Mouse (Mus musculus): Measurements from ENCODE around the gene Tmcc1. TPM values are rescaled to one million over a fixed set of nuclear protein-coding genes. Genes with fewer than 3 reads are reported as not detected.

Tmcc1 gene
- polyA plus RNA-seq, 1 experiment, result not detected

GRCm38 (mm10) chr6:116021961-116022485 is 171.3 kb downstream of the Tmcc1 start:
- TF ChIP-seq POLR2A (IDR thresholded peaks at IDR 0.05; ENCODE audit: insufficient read depth, low read depth, low read length) (peak; percentile 34; the same call in 1 of the 2 replicates), CTCF (IDR thresholded peaks at IDR 0.05; ENCODE audit: insufficient read depth, low read depth, low read length) (no peak)
- Histone ChIP-seq H3K27ac (ENCODE audit: insufficient read depth, low read depth, low read length) (no peak overlapping the region), H3K4me3 (ENCODE audit: insufficient read depth, low read depth, low read length) (no peak overlapping the region), H3K4me1 (ENCODE audit: control insufficient read depth, insufficient read depth, low read length) (no peaks in the 10 kb centered on the region)
- 74% methylated on average over 9 of the region's 9 CpGs for WGBS

DNA sequence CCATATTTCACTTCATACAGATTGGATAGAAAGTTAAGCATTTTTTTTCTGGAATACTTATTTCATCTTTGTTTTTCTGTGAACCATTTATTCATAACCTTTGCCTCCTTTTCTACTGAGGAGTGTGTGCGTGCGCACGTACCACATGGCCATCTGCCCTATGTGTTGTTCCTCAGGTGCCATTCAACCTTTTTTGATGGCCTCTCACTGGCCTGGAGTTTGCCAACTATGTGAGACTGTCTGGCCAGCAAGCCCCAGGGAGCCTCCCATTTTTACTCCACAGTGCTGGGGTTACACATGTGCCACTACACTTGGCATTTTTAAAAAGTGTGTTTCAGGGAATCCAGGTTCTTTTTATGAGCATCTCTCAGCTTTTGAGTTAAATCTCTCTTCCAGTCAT is 177.4 kb downstream of the Tmcc1 start:
- 80% methylated on average over 3 of the region's 3 CpGs for WGBS
- no peak overlapping the region for H3K4me3 ChIP-seq (ENCODE audit: insufficient read depth, low read depth, low read length)
- TF ChIP-seq CTCF (IDR thresholded peaks at IDR 0.05; ENCODE audit: insufficient read depth, low read depth, low read length) (no peak), POLR2A (IDR thresholded peaks at IDR 0.05; ENCODE audit: insufficient read depth, low read depth, low read length) (no peak)
- no peaks in the 10 kb centered on the region for H3K4me1 ChIP-seq (ENCODE audit: control insufficient read depth, insufficient read depth, low read length)
- no peak overlapping the region for H3K27ac ChIP-seq (ENCODE audit: insufficient read depth, low read depth, low read length)

DNA sequence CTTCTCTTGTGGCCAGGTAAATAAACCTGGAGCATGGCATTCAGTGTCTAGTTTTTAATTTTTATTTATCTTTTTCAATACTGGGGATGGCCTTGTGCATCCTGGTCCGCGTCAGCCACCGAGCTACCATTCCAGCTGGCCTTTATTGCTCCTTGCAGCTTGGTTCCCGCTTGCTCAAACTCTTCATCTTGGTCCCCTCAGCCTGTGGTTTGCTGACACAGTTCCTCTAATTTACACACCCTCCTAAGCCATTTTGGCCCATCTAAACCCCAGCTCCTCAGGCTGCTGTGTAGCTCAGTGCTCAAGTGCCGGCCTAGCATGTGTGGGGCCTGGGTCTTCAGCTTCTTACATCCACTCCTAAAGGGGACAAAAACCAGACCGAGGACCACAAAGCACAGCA is 179.2 kb downstream of the Tmcc1 start:
- WGBS, result 82% methylated on average over 6 of the region's 6 CpGs
- H3K27ac ChIP-seq (ENCODE audit: insufficient read depth, low read depth, low read length), result no peak overlapping the region
- no peak overlapping the region for H3K4me3 ChIP-seq (ENCODE audit: insufficient read depth, low read depth, low read length)
- no peaks in the 10 kb centered on the region for H3K4me1 ChIP-seq (ENCODE audit: control insufficient read depth, insufficient read depth, low read length)
- TF ChIP-seq CTCF (IDR thresholded peaks at IDR 0.05; ENCODE audit: insufficient read depth, low read depth, low read length) (no peak), POLR2A (IDR thresholded peaks at IDR 0.05; ENCODE audit: insufficient read depth, low read depth, low read length) (no peak)

GRCm38 (mm10) chr6:116013687-116014086 is 179.6 kb downstream of the Tmcc1 start:
- Histone ChIP-seq H3K4me1 (ENCODE audit: control insufficient read depth, insufficient read depth, low read length) (no peaks in the 10 kb centered on the region), H3K4me3 (ENCODE audit: insufficient read depth, low read depth, low read length) (no peak overlapping the region), H3K27ac (ENCODE audit: insufficient read depth, low read depth, low read length) (no peak overlapping the region)
- no peak for TF ChIP-seq CTCF (IDR thresholded peaks at IDR 0.05; ENCODE audit: insufficient read depth, low read depth, low read length)
- TF ChIP-seq POLR2A (IDR thresholded peaks at IDR 0.05; ENCODE audit: insufficient read depth, low read depth, low read length), result no peak
- 77% methylated on average over 3 of the region's 3 CpGs for WGBS

DNA sequence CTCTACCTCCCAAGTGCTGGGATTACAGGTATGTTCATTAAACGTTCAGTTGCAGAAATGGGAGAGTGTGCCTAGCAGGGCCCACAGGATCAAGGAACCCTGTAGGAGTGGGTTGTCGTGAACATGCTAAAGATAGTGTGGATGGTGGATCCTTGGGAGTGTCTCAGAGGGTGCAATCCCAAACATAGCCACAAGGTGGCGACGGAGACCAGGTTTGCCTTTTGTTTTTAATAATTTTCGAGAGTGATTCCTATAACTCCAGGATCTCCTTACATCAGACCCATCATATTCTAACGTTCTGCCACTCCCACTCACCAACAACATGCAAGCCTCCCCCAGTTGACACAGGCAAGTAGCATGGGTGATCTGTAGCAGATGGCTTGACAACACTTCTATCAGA is 182.7 kb downstream of the Tmcc1 start:
- TF ChIP-seq POLR2A (IDR thresholded peaks at IDR 0.05; ENCODE audit: insufficient read depth, low read depth, low read length) (no peak), CTCF (IDR thresholded peaks at IDR 0.05; ENCODE audit: insufficient read depth, low read depth, low read length) (peak; percentile 44)
- H3K4me1 ChIP-seq (ENCODE audit: control insufficient read depth, insufficient read depth, low read length), result peaks cover 5% of the 10 kb centered on the region; the same call in 1 of the 2 replicates
- no peak overlapping the region for H3K4me3 ChIP-seq (ENCODE audit: insufficient read depth, low read depth, low read length)
- H3K27ac ChIP-seq (ENCODE audit: insufficient read depth, low read depth, low read length), result no peak overlapping the region
- 1% methylated on average over 6 of the region's 6 CpGs for WGBS

- 67% methylated on average over 12 of the region's 12 CpGs for WGBS
- no peak overlapping the region for H3K27ac ChIP-seq (ENCODE audit: insufficient read depth, low read depth, low read length)
- H3K4me1 ChIP-seq (ENCODE audit: control insufficient read depth, insufficient read depth, low read length), result peaks cover 5% of the 10 kb centered on the region; the same call in 1 of the 2 replicates
- no peak overlapping the region for H3K4me3 ChIP-seq (ENCODE audit: insufficient read depth, low read depth, low read length)
- TF ChIP-seq POLR2A (IDR thresholded peaks at IDR 0.05; ENCODE audit: insufficient read depth, low read depth, low read length), result no peak
- no peak for TF ChIP-seq CTCF (IDR thresholded peaks at IDR 0.05; ENCODE audit: insufficient read depth, low read depth, low read length)
Measured at GRCm38 (mm10) chr6:116009426-116009825, 183.9 kb downstream of the Tmcc1 start.

DNA sequence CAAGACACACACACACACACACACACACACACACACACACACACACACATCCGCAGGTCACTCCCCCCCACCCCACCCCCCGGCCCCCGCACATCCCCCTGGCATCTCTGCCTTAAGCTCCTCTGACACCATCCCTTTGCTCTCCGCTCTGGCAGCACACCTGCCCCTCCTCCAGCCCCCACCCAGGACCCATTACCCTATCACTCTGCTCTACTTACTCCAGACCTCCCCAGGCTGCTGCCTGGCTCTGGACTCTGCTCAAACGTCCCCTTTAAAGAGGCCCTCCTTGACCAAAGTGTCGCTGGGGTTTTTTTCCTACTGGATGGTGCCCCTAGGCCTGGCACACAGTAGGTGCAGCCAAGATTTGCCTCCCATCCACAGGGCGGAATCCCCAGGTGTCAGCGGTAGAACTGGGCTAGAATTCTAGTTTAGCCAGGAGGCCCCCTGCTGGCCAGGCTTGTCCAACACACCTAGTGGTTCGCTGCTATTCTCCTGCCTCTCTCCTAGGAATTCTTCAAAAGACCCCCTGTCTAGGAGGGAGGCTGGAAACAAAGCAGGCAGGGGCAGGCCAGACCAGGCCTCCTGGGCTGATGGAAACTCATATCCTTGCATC is 185.6 kb downstream of the Tmcc1 start:
- no peak overlapping the region for H3K27ac ChIP-seq (ENCODE audit: insufficient read depth, low read depth, low read length)
- TF ChIP-seq POLR2A (IDR thresholded peaks at IDR 0.05; ENCODE audit: insufficient read depth, low read depth, low read length) (no peak), CTCF (IDR thresholded peaks at IDR 0.05; ENCODE audit: insufficient read depth, low read depth, low read length) (peak; percentile 62)
- H3K4me1 ChIP-seq (ENCODE audit: control insufficient read depth, insufficient read depth, low read length), result peaks cover 5% of the 10 kb centered on the region; the same call in 1 of the 2 replicates
- 33% methylated on average over 9 of the region's 9 CpGs for WGBS
- H3K4me3 ChIP-seq (ENCODE audit: insufficient read depth, low read depth, low read length), result no peak overlapping the region

DNA sequence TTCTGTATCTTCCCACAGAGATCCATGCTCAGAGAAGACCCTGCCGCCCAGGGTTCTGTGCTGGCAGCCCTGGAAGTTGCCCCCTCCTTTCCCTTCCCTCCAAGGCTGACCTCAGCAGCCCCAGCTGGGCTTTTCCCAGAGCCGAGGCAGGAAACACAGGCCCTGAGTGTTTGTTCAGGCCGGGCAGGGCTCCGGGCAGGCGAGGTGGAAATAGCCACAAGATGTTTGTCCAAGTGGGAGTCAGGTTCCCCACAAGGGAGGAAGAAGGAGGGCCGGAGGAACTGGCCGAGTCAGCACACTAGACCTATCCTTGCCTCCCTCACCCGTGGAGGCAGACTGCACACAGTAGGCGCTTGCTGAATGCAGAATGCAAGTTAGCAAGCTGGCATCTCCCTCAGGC is 186.6 kb downstream of the Tmcc1 start:
- no peak overlapping the region for H3K27ac ChIP-seq (ENCODE audit: insufficient read depth, low read depth, low read length)
- no peak for TF ChIP-seq POLR2A (IDR thresholded peaks at IDR 0.05; ENCODE audit: insufficient read depth, low read depth, low read length)
- no peak for TF ChIP-seq CTCF (IDR thresholded peaks at IDR 0.05; ENCODE audit: insufficient read depth, low read depth, low read length)
- WGBS, result 69% methylated on average over 9 of the region's 9 CpGs

GRCm38 (mm10) chr6:116005959-116006288 is 187.4 kb downstream of the Tmcc1 start:
- H3K27ac ChIP-seq (ENCODE audit: insufficient read depth, low read depth, low read length), result no peak overlapping the region
- no peak overlapping the region for H3K4me3 ChIP-seq (ENCODE audit: insufficient read depth, low read depth, low read length)
- peaks cover 5% of the 10 kb centered on the region; the same call in 1 of the 2 replicates for H3K4me1 ChIP-seq (ENCODE audit: control insufficient read depth, insufficient read depth, low read length)
- 73% methylated on average over 4 of the region's 4 CpGs for WGBS
- TF ChIP-seq CTCF (IDR thresholded peaks at IDR 0.05; ENCODE audit: insufficient read depth, low read depth, low read length) (no peak), POLR2A (IDR thresholded peaks at IDR 0.05; ENCODE audit: insufficient read depth, low read depth, low read length) (no peak)

More for the DNA sequence above, 186.6 kb downstream of the Tmcc1 start:
- Histone ChIP-seq H3K4me1 (ENCODE audit: control insufficient read depth, insufficient read depth, low read length) (peaks cover 5% of the 10 kb centered on the region; the same call in 1 of the 2 replicates), H3K4me3 (ENCODE audit: insufficient read depth, low read depth, low read length) (no peak overlapping the region)
